ENCODE assay signal across 20 mouse cellular contexts in genomic region chr9:65811784-65812183, GRCm38 (mm10). TPM values are rescaled to one million over a fixed set of nuclear protein-coding genes. Genes with fewer than 3 reads are reported as not detected.
DNase-seq lines count a peak whose midpoint lies in the region; ATAC-seq and TF ChIP-seq lines count a peak whose summit lies in the region.
"Had no signal": no experiment of that assay in that cellular context is flagged by ENCODE, and none has a peak within 500 bp of the region (broad histone marks: within the 10 kb centered on the region; RNA-seq: fewer than 3 reads in every experiment).

No protein-coding gene starts in this region.

- DNase-seq in heart, postnatal 25 days (ENCODE audit: low spot score), result no peak
- DNase-seq in heart, postnatal 0 days (ENCODE audit: low spot score), result no peak
- DNase-seq in right cerebral cortex, postnatal 4 days, result no peak
- DNase-seq: adrenal gland, adult 8-10 months; adrenal gland, postnatal 14 days; adrenal gland, postnatal 36 days; cerebellum, adult 11-12 months; cerebellum, adult 2 months; cerebellum, adult 9-10 months; cerebellum, postnatal 10 days; cerebellum, postnatal 25 days had no signal

- no peaks in the 10 kb centered on the region for H3K9me3 ChIP-seq in heart, embryonic 13.5 days
- H3K9me3 ChIP-seq in heart, postnatal 0 days (replicated peaks; ENCODE audit: control insufficient read depth, low read length), result no peaks in the 10 kb centered on the region
- no peaks in the 10 kb centered on the region; the same call in 1 of the 2 replicates for H3K9me3 ChIP-seq in heart, embryonic 12.5 days (replicated peaks)
- H3K9me3 ChIP-seq: embryonic facial prominence, embryonic 12.5 days; forebrain, embryonic 15.5 days had no signal

- ATAC-seq in heart, embryonic 13.5 days (ENCODE audit: extremely low read depth, insufficient number of reproducible peaks, low FRiP score, low TSS enrichment), result no peak
- no peak for ATAC-seq in heart, postnatal 0 days (ENCODE audit: insufficient read depth, low read depth)
- ATAC-seq in heart, embryonic 12.5 days (ENCODE audit: insufficient number of reproducible peaks, low FRiP score), result no peak
- 0 out of 2 replicates have a peak, but pooled peaks have one; percentile 14 for ATAC-seq in megakaryocyte progenitor cell, adult 5-6 weeks (replicated peaks; ENCODE audit: poor library complexity)
- ATAC-seq: activated CD4-positive, CD25-positive, alpha-beta regulatory T cell, adult 4 months; forebrain, embryonic 13.5 days; forebrain, embryonic 15.5 days; Patski had no signal

- H3K27ac ChIP-seq in heart, embryonic 13.5 days (replicated peaks), result 0 out of 2 replicates have a peak overlapping the region, but pooled peaks have one; percentile 20
- H3K27ac ChIP-seq in heart, postnatal 0 days (ENCODE audit: low read depth), result peak overlapping the region; percentile 95; the same call in 1 of the 2 replicates
- H3K27ac ChIP-seq in heart, embryonic 12.5 days (ENCODE audit: poor library complexity, severe bottlenecking), result no peak overlapping the region
- H3K27ac ChIP-seq: embryonic facial prominence, embryonic 10.5 days; embryonic facial prominence, embryonic 12.5 days; forebrain, embryonic 13.5 days; forebrain, embryonic 15.5 days had no signal

- intact Hi-C loops in heart, postnatal 25 days (cut with DNase I), result loop anchor here (2.0 kb wide), 1 partner anchor 13 kb away; no protein-coding TSS in a partner anchor

- no peak overlapping the region for H3K9ac ChIP-seq in heart, embryonic 13.5 days
- no peak overlapping the region for H3K9ac ChIP-seq in heart, postnatal 0 days (replicated peaks; ENCODE audit: low read depth, low read length)
- no peak overlapping the region for H3K9ac ChIP-seq in heart, embryonic 12.5 days
- H3K9ac ChIP-seq: embryonic facial prominence, embryonic 12.5 days; forebrain, embryonic 13.5 days; forebrain, embryonic 15.5 days had no signal

- WGBS in heart, embryonic 13.5 days, result 78% methylated on average over 1 of the region's 1 CpGs
- WGBS in heart, postnatal 0 days, result 85% methylated on average over 1 of the region's 1 CpGs
- 71% methylated on average over 1 of the region's 1 CpGs for WGBS in heart, embryonic 12.5 days

- H3K4me3 ChIP-seq in heart, embryonic 13.5 days, result no peak overlapping the region
- H3K4me3 ChIP-seq in heart, postnatal 0 days (ENCODE audit: low read depth, low read length), result no peak overlapping the region
- H3K4me3 ChIP-seq in heart, embryonic 12.5 days, result no peak overlapping the region
- H3K4me3 ChIP-seq: embryonic facial prominence, embryonic 10.5 days; embryonic facial prominence, embryonic 12.5 days; forebrain, embryonic 13.5 days; forebrain, embryonic 15.5 days had no signal

- peaks cover 52% of the 10 kb centered on the region for H3K4me1 ChIP-seq in heart, embryonic 13.5 days
- H3K4me1 ChIP-seq in heart, postnatal 0 days (ENCODE audit: control insufficient read depth, insufficient read depth), result peaks cover 26% of the 10 kb centered on the region; the same call in 1 of the 2 replicates
- peaks cover 47% of the 10 kb centered on the region for H3K4me1 ChIP-seq in heart, embryonic 12.5 days (replicated peaks)
- H3K4me1 ChIP-seq: embryonic facial prominence, embryonic 10.5 days; embryonic facial prominence, embryonic 12.5 days had no signal

- TF ChIP-seq CTCF in heart, postnatal 0 days (IDR thresholded peaks at IDR 0.05; ENCODE audit: low read depth), result no peak

- H3K4me2 ChIP-seq in heart, embryonic 13.5 days, result no peak overlapping the region
- no peak overlapping the region for H3K4me2 ChIP-seq in heart, postnatal 0 days (ENCODE audit: low read depth, low read length)
- no peak overlapping the region for H3K4me2 ChIP-seq in heart, embryonic 12.5 days
- H3K4me2 ChIP-seq: embryonic facial prominence, embryonic 12.5 days; forebrain, embryonic 13.5 days; forebrain, embryonic 15.5 days had no signal

- TF ChIP-seq EP300 in heart, postnatal 0 days (IDR thresholded peaks at IDR 0.05; ENCODE audit: low read depth), result no peak

- peaks cover 16% of the 10 kb centered on the region for H3K36me3 ChIP-seq in heart, embryonic 13.5 days
- H3K36me3 ChIP-seq in heart, postnatal 0 days (replicated peaks; ENCODE audit: control insufficient read depth, insufficient read depth, low read length), result peaks cover 3% of the 10 kb centered on the region; the same call in 1 of the 2 replicates
- H3K36me3 ChIP-seq in heart, embryonic 12.5 days, result peaks cover 16% of the 10 kb centered on the region
- H3K36me3 ChIP-seq: forebrain, embryonic 15.5 days had no signal

- H3K27me3 ChIP-seq in heart, embryonic 13.5 days (replicated peaks), result no peaks in the 10 kb centered on the region
- no peaks in the 10 kb centered on the region for H3K27me3 ChIP-seq in heart, postnatal 0 days (ENCODE audit: control insufficient read depth, insufficient read depth, low read length)
- no peaks in the 10 kb centered on the region for H3K27me3 ChIP-seq in heart, embryonic 12.5 days (replicated peaks)
- H3K27me3 ChIP-seq: embryonic facial prominence, embryonic 12.5 days; forebrain, embryonic 13.5 days; forebrain, embryonic 15.5 days; Patski had no signal

RNA-seq across cellular contexts. Expression of gene Zfp609, which starts 15.6 kb away (rescaled TPM):
- polyA plus RNA-seq in heart, embryonic 13.5 days (2015; fragmentation: Nextera tagmentation; extraction: Ambion mirVana), result 4.9 and 5.9 TPM in 2 replicates
- total RNA-seq in heart, postnatal 25 days (2021), result 10 to 100 TPM; 23.2 to 28.0 TPM
- total RNA-seq in heart, postnatal 0 days (2014; rRNA removed; ENCODE audit: low replicate concordance), result 7.6 and 8.7 TPM in 2 replicates
- 2.9 and 3.0 TPM in 2 replicates for polyA plus RNA-seq in heart, postnatal 0 days (2015; fragmentation: Nextera tagmentation; extraction: Ambion mirVana)
- 7.1 and 7.6 TPM in 2 replicates for polyA plus RNA-seq in heart, embryonic 12.5 days (2016; fragmentation: Nextera tagmentation; extraction: Ambion mirVana)
- total RNA-seq in megakaryocyte progenitor cell, adult 5-6 weeks (2015), result 22.6 and 23.3 TPM in 2 replicates
- 5.5 and 6.8 TPM in 2 replicates for total RNA-seq in megakaryocyte progenitor cell, adult 5-6 weeks (2017)
